Mouse (Mus musculus): ENCODE measurements at regions not wholly inside any gene's neighbourhood (a gene's known extent, or its start where the extent isn't known, plus 50 kb on each side); places are given as distances from the start of the nearest gene placed in this dataset.

- no peak for TF ChIP-seq HCFC1 (IDR thresholded peaks at IDR 0.05; ENCODE audit: borderline replicate concordance, insufficient read depth, low read length)
- TF ChIP-seq ZC3H11A (IDR thresholded peaks at IDR 0.05; ENCODE audit: borderline replicate concordance, low read depth, low read length), result no peak
- TF ChIP-seq ZNF384 (IDR thresholded peaks at IDR 0.05; ENCODE audit: low read depth, low read length), result no peak
These were observed 292.4 kb downstream of the Zfp706 start for GRCm38 (mm10) chr15:36715159-36715558.

All from ES-E14 (cell line).